10 mouse cellular contexts compared by ENCODE assay signal in the genomic region with DNA sequence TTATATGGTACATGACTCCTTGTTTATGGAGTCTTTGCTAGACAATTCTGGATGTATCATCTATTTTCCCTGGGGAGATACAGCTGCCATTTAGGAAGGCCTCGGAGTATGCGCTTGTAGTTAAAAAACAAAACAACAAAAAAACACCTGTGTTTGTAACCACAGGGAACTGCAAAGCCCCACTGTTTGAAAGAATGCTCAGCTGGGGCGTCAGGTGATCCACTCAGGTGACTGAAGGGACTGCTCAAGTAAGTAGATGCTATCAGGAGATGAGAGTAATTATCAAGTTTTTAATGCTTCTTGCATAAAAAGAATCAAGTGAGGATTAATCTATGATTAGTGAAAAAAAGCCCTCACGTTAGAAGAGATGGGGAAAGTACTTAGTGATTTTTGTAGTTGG. TPM values are rescaled to one million over a fixed set of nuclear protein-coding genes. Genes with fewer than 3 reads are reported as not detected.
DNase-seq lines count a peak whose midpoint lies in the region; ATAC-seq lines count a peak whose summit lies in the region.
"Had no signal": no experiment of that assay in that cellular context is flagged by ENCODE, and none has a peak within 500 bp of the region (broad histone marks: within the 10 kb centered on the region; RNA-seq: fewer than 3 reads in every experiment).

No protein-coding gene starts in this region.

- H3K36me3 ChIP-seq in heart, embryonic 13.5 days, result no peaks in the 10 kb centered on the region
- H3K36me3 ChIP-seq in midbrain, embryonic 15.5 days (replicated peaks), result no peaks in the 10 kb centered on the region
- no peaks in the 10 kb centered on the region for H3K36me3 ChIP-seq in midbrain, embryonic 16.5 days (ENCODE audit: control insufficient read depth, insufficient read depth, low read length)
- no peaks in the 10 kb centered on the region for H3K36me3 ChIP-seq in limb, embryonic 11.5 days (ENCODE audit: control insufficient read depth, insufficient read depth, low read length)

- no peaks in the 10 kb centered on the region for H3K9me3 ChIP-seq in heart, embryonic 13.5 days
- no peaks in the 10 kb centered on the region for H3K9me3 ChIP-seq in midbrain, embryonic 15.5 days
- no peaks in the 10 kb centered on the region for H3K9me3 ChIP-seq in midbrain, embryonic 16.5 days (replicated peaks; ENCODE audit: control insufficient read depth, low read length, poor library complexity, severe bottlenecking)
- no peaks in the 10 kb centered on the region for H3K9me3 ChIP-seq in limb, embryonic 11.5 days (ENCODE audit: control insufficient read depth, low read length)

- H3K4me1 ChIP-seq in heart, embryonic 13.5 days, result peaks cover 26% of the 10 kb centered on the region
- H3K4me1 ChIP-seq in midbrain, embryonic 15.5 days, result peaks cover 26% of the 10 kb centered on the region
- peaks cover 18% of the 10 kb centered on the region for H3K4me1 ChIP-seq in midbrain, embryonic 16.5 days (ENCODE audit: control insufficient read depth, insufficient read depth, low read length)
- H3K4me1 ChIP-seq in limb, embryonic 11.5 days (ENCODE audit: control insufficient read depth, insufficient read depth, low read length), result no peaks in the 10 kb centered on the region

- no peak overlapping the region for H3K27ac ChIP-seq in heart, embryonic 13.5 days (replicated peaks)
- no peak overlapping the region for H3K27ac ChIP-seq in midbrain, embryonic 15.5 days
- no peak overlapping the region for H3K27ac ChIP-seq in midbrain, embryonic 16.5 days (ENCODE audit: low read length)
- H3K27ac ChIP-seq in limb, embryonic 11.5 days (replicated peaks; ENCODE audit: low read depth, low read length), result no peak overlapping the region

- WGBS in heart, embryonic 13.5 days, result 69% methylated on average over 4 of the region's 4 CpGs
- WGBS in midbrain, embryonic 15.5 days, result 65% methylated on average over 4 of the region's 4 CpGs
- 65% methylated on average over 4 of the region's 4 CpGs for WGBS in midbrain, embryonic 16.5 days
- 64% methylated on average over 4 of the region's 4 CpGs for WGBS in limb, embryonic 11.5 days

- DNase-seq in heart, adult 8-10 months (ENCODE audit: low spot score), result no peak
- peak; percentile 19 for DNase-seq in limb, embryonic 11.5 days (ENCODE audit: low spot score)
- no peak for DNase-seq in ovary, postnatal 10 days (ENCODE audit: low spot score)
- no peak for DNase-seq in right cerebral cortex, postnatal 25 days
- DNase-seq in cerebellum, adult 11-12 months, result no peak
- DNase-seq: lung, postnatal 36 days; right cerebral cortex, postnatal 4 days had no signal

- no peak overlapping the region for H3K9ac ChIP-seq in heart, embryonic 13.5 days
- no peak overlapping the region for H3K9ac ChIP-seq in midbrain, embryonic 15.5 days
- no peak overlapping the region for H3K9ac ChIP-seq in midbrain, embryonic 16.5 days (ENCODE audit: low read depth, low read length)
- no peak overlapping the region for H3K9ac ChIP-seq in limb, embryonic 11.5 days (ENCODE audit: low read length)

- peak overlapping the region; percentile 96; the same call in 1 of the 2 replicates for H3K4me3 ChIP-seq in heart, embryonic 13.5 days
- 0 out of 2 replicates have a peak overlapping the region, but pooled peaks have one; percentile 92 for H3K4me3 ChIP-seq in midbrain, embryonic 15.5 days
- H3K4me3 ChIP-seq in midbrain, embryonic 16.5 days (ENCODE audit: low read depth, low read length), result no peak overlapping the region
- H3K4me3 ChIP-seq in limb, embryonic 11.5 days (ENCODE audit: low read depth, low read length), result no peak overlapping the region

- H3K4me2 ChIP-seq in heart, embryonic 13.5 days, result peak overlapping the region; percentile 82
- H3K4me2 ChIP-seq in midbrain, embryonic 15.5 days, result peak overlapping the region; percentile 80; the same call in 1 of the 2 replicates
- no peak overlapping the region for H3K4me2 ChIP-seq in midbrain, embryonic 16.5 days (ENCODE audit: low read length)
- H3K4me2 ChIP-seq in limb, embryonic 11.5 days (ENCODE audit: low read depth, severe bottlenecking), result no peak overlapping the region

- ATAC-seq in heart, embryonic 13.5 days (ENCODE audit: extremely low read depth, insufficient number of reproducible peaks, low FRiP score, low TSS enrichment), result no peak
- ATAC-seq in midbrain, embryonic 15.5 days (replicated peaks), result 0 out of 2 replicates have a peak, but pooled peaks have one; percentile 9
- no peak for ATAC-seq in midbrain, embryonic 16.5 days
- no peak for ATAC-seq in limb, embryonic 11.5 days (ENCODE audit: insufficient number of reproducible peaks, low FRiP score, low TSS enrichment, low read depth)

- H3K27me3 ChIP-seq in heart, embryonic 13.5 days (replicated peaks), result no peaks in the 10 kb centered on the region
- H3K27me3 ChIP-seq in midbrain, embryonic 15.5 days (replicated peaks), result no peaks in the 10 kb centered on the region
- H3K27me3 ChIP-seq in midbrain, embryonic 16.5 days (ENCODE audit: control insufficient read depth, insufficient read depth, low read depth, low read length), result no peaks in the 10 kb centered on the region
- no peaks in the 10 kb centered on the region for H3K27me3 ChIP-seq in limb, embryonic 11.5 days (ENCODE audit: control insufficient read depth, insufficient read depth, low read length)

RNA-seq across cellular contexts. Expression of gene Eif2s2, which starts 0.8 kb away (rescaled TPM):
- 63.9 and 70.2 TPM in 2 replicates for polyA plus RNA-seq in heart, embryonic 13.5 days (2015; fragmentation: Nextera tagmentation; extraction: Ambion mirVana)
- total RNA-seq in heart, adult 8-10 months (2022), result 10 to 100 TPM; 54.7 to 61.0 (median 55.7) TPM
- 61.7 and 69.0 TPM in 2 replicates for polyA plus RNA-seq in midbrain, embryonic 15.5 days (2015; fragmentation: Nextera tagmentation; extraction: Ambion mirVana)
- polyA plus RNA-seq in midbrain, embryonic 16.5 days (2015; fragmentation: Nextera tagmentation; extraction: Ambion mirVana), result 69.3 and 72.3 TPM in 2 replicates
- 152 and 153 TPM in 2 replicates for polyA plus RNA-seq in limb, embryonic 11.5 days (2014; fragmentation: Nextera tagmentation; extraction: Ambion mirVana)

Comparison
In these comparisons a context has a peak if more than half of its experiments do, and no peak if none do; other contexts are left out.
1. H3K4me2 ChIP-seq: peak in heart, embryonic 13.5 days (single experiment) and midbrain, embryonic 15.5 days (single experiment); none in midbrain, embryonic 16.5 days (single experiment) and limb, embryonic 11.5 days (single experiment).
2. H3K4me3 ChIP-seq: peak in heart, embryonic 13.5 days (single experiment) and midbrain, embryonic 15.5 days (single experiment); none in midbrain, embryonic 16.5 days (single experiment) and limb, embryonic 11.5 days (single experiment).